Mouse (Mus musculus) left cerebral cortex, adult 2 months (tissue): ENCODE measurements around the gene Ostm1. TPM values are rescaled to one million over a fixed set of nuclear protein-coding genes. Genes with fewer than 3 reads are reported as not detected.
A peak's percentile ranks its signal among the peaks of the same experiment; 100 is the strongest.

Source experiments
- DNase-seq, 2 experiments: peaks; one replicate each; pipeline ENCODE4 v3.0.0; 2021 to 2022; ENCODE audit warnings: low spot score in 2 of 2, mixed read lengths in 1 of 2; ENCODE audit errors: extremely low spot score in 1 of 2
- H3K27ac ChIP-seq: fragments of 200-600 bp; 2 replicates; pipeline ENCODE4 v1.8.1; 2022
- H3K4me3 ChIP-seq: fragments of 200-600 bp; 2 replicates; pipeline ENCODE4 v1.8.1; 2022
- CTCF ChIP-seq: fragments of 200-600 bp; IDR thresholded peaks from 2 replicates; pipeline ENCODE4 v1.8.1; 2022; ENCODE audit warnings: antibody characterized with exemption, mild to moderate bottlenecking, moderate library complexity
- intact Hi-C: fragments of 180-260 bp; cut with DNase I; formaldehyde crosslinking; loops from one replicate; pipeline ENCODE4 v1.15.1; 2025
- total RNA-seq, 2 experiments: library from RNA; stranded (reverse); gene quantifications; 2 replicates each; pipeline ENCODE4 v1.2.3; 2021

Ostm1 gene
- total RNA-seq, 2 experiments from 2014 or later, result 47.0 to 52.3 TPM

GRCm38 (mm10) chr10:42669970-42670369 is 86.3 kb downstream of the Ostm1 start:
- DNase-seq, result no peak

GRCm38 (mm10) chr10:42672798-42673197 is 89.2 kb downstream of the Ostm1 start:
- no peak overlapping the region for H3K27ac ChIP-seq
- no peak overlapping the region for H3K4me3 ChIP-seq
- no peak for TF ChIP-seq CTCF
- intact Hi-C loops, result no loop called here
- no peak for DNase-seq

More at GRCm38 (mm10) chr10:42669970-42670369, 86.3 kb downstream of the Ostm1 start:
- Histone ChIP-seq H3K27ac (no peak overlapping the region), H3K4me3 (no peak overlapping the region)
- no peak for TF ChIP-seq CTCF
- intact Hi-C loops, result no loop called here

GRCm38 (mm10) chr10:42675571-42675970 is 91.9 kb downstream of the Ostm1 start:
- no peak for TF ChIP-seq CTCF
- intact Hi-C loops, result no loop called here
- DNase-seq, result no peak

GRCm38 (mm10) chr10:42678331-42678730 is 94.7 kb downstream of the Ostm1 start:
- intact Hi-C loops, result no loop called here
- TF ChIP-seq CTCF, result no peak
- Histone ChIP-seq H3K27ac (peak overlapping the region; percentile 20; the same call in 1 of the 2 replicates), H3K4me3 (peak overlapping the region; percentile 100)
- DNase-seq, result no peak

More at GRCm38 (mm10) chr10:42675571-42675970, 91.9 kb downstream of the Ostm1 start:
- Histone ChIP-seq H3K27ac (no peak overlapping the region), H3K4me3 (no peak overlapping the region)

GRCm38 (mm10) chr10:42678755-42679364 is 95.2 kb downstream of the Ostm1 start:
- no peak; the same call in 1 of the 2 replicates for TF ChIP-seq CTCF

GRCm38 (mm10) chr10:42679586-42679985 is 96.0 kb downstream of the Ostm1 start:
- no peak for TF ChIP-seq CTCF
- Histone ChIP-seq H3K27ac (no peak overlapping the region), H3K4me3 (peak overlapping the region; percentile 100)
- DNase-seq, result no peak
- intact Hi-C loops, result no loop called here

More at GRCm38 (mm10) chr10:42678755-42679364, 95.2 kb downstream of the Ostm1 start:
- peak overlapping the region; percentile 100 for H3K4me3 ChIP-seq
- intact Hi-C loops, result no loop called here
- peak overlapping the region; percentile 82; the same call in 1 of the 2 replicates for H3K27ac ChIP-seq
- DNase-seq, result peak; percentile 91 to 92

GRCm38 (mm10) chr10:42680582-42681001 is 97.0 kb downstream of the Ostm1 start:
- intact Hi-C loops, result no loop called here
- no peak overlapping the region for H3K27ac ChIP-seq
- no peak for DNase-seq
- H3K4me3 ChIP-seq, result no peak overlapping the region
- no peak for TF ChIP-seq CTCF

GRCm38 (mm10) chr10:42682421-42682820 is 98.8 kb downstream of the Ostm1 start:
- intact Hi-C loops, result no loop called here
- Histone ChIP-seq H3K4me3 (no peak overlapping the region), H3K27ac (no peak overlapping the region)
- no peak for DNase-seq
- TF ChIP-seq CTCF, result no peak

GRCm38 (mm10) chr10:42687873-42688272 is 104.3 kb downstream of the Ostm1 start:
- Histone ChIP-seq H3K27ac (no peak overlapping the region), H3K4me3 (no peak overlapping the region)
- no peak for TF ChIP-seq CTCF
- no peak for DNase-seq
- intact Hi-C loops, result no loop called here

GRCm38 (mm10) chr10:42689694-42690093 is 106.1 kb downstream of the Ostm1 start:
- intact Hi-C loops, result no loop called here
- H3K4me3 ChIP-seq, result no peak overlapping the region
- H3K27ac ChIP-seq, result no peak overlapping the region
- no peak for TF ChIP-seq CTCF
- no peak for DNase-seq

GRCm38 (mm10) chr10:42690233-42691028 is 106.8 kb downstream of the Ostm1 start:
- intact Hi-C loops, result no loop called here
- TF ChIP-seq CTCF, result no peak
- Histone ChIP-seq H3K4me3 (no peak overlapping the region), H3K27ac (no peak overlapping the region)
- no peak for DNase-seq

- intact Hi-C loops, result no loop called here
- TF ChIP-seq CTCF, result no peak
- no peak overlapping the region for H3K27ac ChIP-seq
Measured at GRCm38 (mm10) chr10:42691051-42691450, 107.4 kb downstream of the Ostm1 start.

GRCm38 (mm10) chr10:42692095-42692494 is 108.5 kb downstream of the Ostm1 start:
- H3K4me3 ChIP-seq, result no peak overlapping the region
- DNase-seq, result no peak
- H3K27ac ChIP-seq, result no peak overlapping the region
- intact Hi-C loops, result no loop called here
- TF ChIP-seq CTCF, result no peak

More at GRCm38 (mm10) chr10:42691051-42691450, 107.4 kb downstream of the Ostm1 start:
- DNase-seq, result no peak
- no peak overlapping the region for H3K4me3 ChIP-seq
